In genomic region chr5:77387414-77387704, GRCm38 (mm10) we compare ENCODE assay signal across 26 mouse cellular contexts. TPM values are rescaled to one million over a fixed set of nuclear protein-coding genes. Genes with fewer than 3 reads are reported as not detected.
DNase-seq lines count a peak whose midpoint lies in the region; ATAC-seq and TF ChIP-seq lines count a peak whose summit lies in the region.
"Had no signal": no experiment of that assay in that cellular context is flagged by ENCODE, and none has a peak within 500 bp of the region (broad histone marks: within the 10 kb centered on the region; RNA-seq: fewer than 3 reads in every experiment).

No protein-coding gene starts in this region.

- H3K4me3 ChIP-seq in heart, adult 2 months, result no peak overlapping the region
- H3K4me3 ChIP-seq in kidney, embryonic 16.5 days (ENCODE audit: low read length), result no peak overlapping the region
- H3K4me3 ChIP-seq in testis, adult 2 months (ENCODE audit: control insufficient read depth, low read depth, low read length), result peak overlapping the region; percentile 8; the same call in 1 of the 2 replicates
- H3K4me3 ChIP-seq: embryonic facial prominence, embryonic 15.5 days; forebrain, embryonic 10.5 days; limb, embryonic 12.5 days; liver, embryonic 15.5 days; midbrain, embryonic 15.5 days; neural tube, embryonic 15.5 days had no signal

- no peak for TF ChIP-seq EP300 in heart, adult 2 months (IDR thresholded peaks at IDR 0.05; ENCODE audit: insufficient read depth, low read depth, low read length)

- intact Hi-C loops in heart, adult 2 months (cut with DNase I), result no loop called here
- intact Hi-C loops in left cerebral cortex, postnatal 10 days (cut with DNase I), result no loop called here

- TF ChIP-seq CTCF in heart, adult 2 months (IDR thresholded peaks at IDR 0.05), result no peak
- TF ChIP-seq CTCF in testis, adult 2 months (IDR thresholded peaks at IDR 0.05; ENCODE audit: control insufficient read depth, insufficient read depth, insufficient replicate concordance, low read depth, low read length), result no peak

- peak overlapping the region; percentile 73 for H3K27ac ChIP-seq in heart, adult 2 months
- H3K27ac ChIP-seq in kidney, embryonic 16.5 days (ENCODE audit: low read length), result peak overlapping the region; percentile 68
- peak overlapping the region; percentile 42; the same call in 1 of the 2 replicates for H3K27ac ChIP-seq in testis, adult 2 months (ENCODE audit: control insufficient read depth, insufficient read depth, low read depth, low read length)
- H3K27ac ChIP-seq: embryonic facial prominence, embryonic 15.5 days; forebrain, embryonic 10.5 days; hindbrain, embryonic 14.5 days; limb, embryonic 12.5 days; liver, embryonic 15.5 days; midbrain, embryonic 15.5 days; neural tube, embryonic 15.5 days had no signal

- H3K36me3 ChIP-seq in heart, adult 2 months (ENCODE audit: control insufficient read depth, insufficient read depth, low read length), result peaks cover 19% of the 10 kb centered on the region
- no peaks in the 10 kb centered on the region for H3K36me3 ChIP-seq in kidney, embryonic 16.5 days (ENCODE audit: insufficient read depth, low read length)
- H3K36me3 ChIP-seq in testis, adult 2 months (ENCODE audit: control insufficient read depth, insufficient read depth, low read length), result no peaks in the 10 kb centered on the region
- H3K36me3 ChIP-seq: embryonic facial prominence, embryonic 15.5 days; forebrain, embryonic 10.5 days; limb, embryonic 12.5 days; liver, embryonic 15.5 days; midbrain, embryonic 15.5 days; neural tube, embryonic 15.5 days had no signal

- no peaks in the 10 kb centered on the region for H3K79me2 ChIP-seq in heart, adult 2 months (replicated peaks; ENCODE audit: control insufficient read depth, insufficient read depth, low read length)

- no peaks in the 10 kb centered on the region for H3K9me3 ChIP-seq in kidney, embryonic 16.5 days (ENCODE audit: low read length)
- H3K9me3 ChIP-seq: embryonic facial prominence, embryonic 15.5 days; forebrain, embryonic 10.5 days; limb, embryonic 12.5 days; liver, embryonic 15.5 days; midbrain, embryonic 15.5 days; neural tube, embryonic 15.5 days had no signal

- no peak for DNase-seq in heart, adult 2 months
- no peak for DNase-seq in heart, adult 9 months (ENCODE audit: low spot score in 2 of 2)
- DNase-seq in kidney, postnatal 36 days, result no peak
- no peak for DNase-seq in testis, postnatal 14 days (ENCODE audit: low spot score)
- DNase-seq in right cerebral cortex, adult 2 months (ENCODE audit: low spot score in 2 of 2), result no peak
- no peak for DNase-seq in left cerebral cortex, postnatal 10 days (ENCODE audit: extremely low spot score in 1 of 2, low spot score in 2 of 2)
- DNase-seq: cerebellum, adult 2 months; cerebellum, postnatal 36 days; gastrocnemius, postnatal 14 days; heart, postnatal 14 days; layer of hippocampus, adult 9-11 months; lung, postnatal 36 days; right cerebral cortex, postnatal 14 days; thymus, postnatal 14 days had no signal

- peak overlapping the region; percentile 11; the same call in 1 of the 2 replicates for H3K4me2 ChIP-seq in kidney, embryonic 16.5 days (replicated peaks; ENCODE audit: low read depth, low read length)
- H3K4me2 ChIP-seq: embryonic facial prominence, embryonic 15.5 days; hindbrain, embryonic 14.5 days; limb, embryonic 12.5 days; liver, embryonic 15.5 days; midbrain, embryonic 15.5 days; neural tube, embryonic 15.5 days had no signal

- peaks cover 25% of the 10 kb centered on the region for H3K4me1 ChIP-seq in heart, adult 2 months (ENCODE audit: control insufficient read depth, insufficient read depth, low read length)
- H3K4me1 ChIP-seq in kidney, embryonic 16.5 days (ENCODE audit: insufficient read depth, low read length), result peaks cover 68% of the 10 kb centered on the region
- peaks cover 12% of the 10 kb centered on the region for H3K4me1 ChIP-seq in testis, adult 2 months (ENCODE audit: control insufficient read depth, insufficient read depth, low read length)
- H3K4me1 ChIP-seq: embryonic facial prominence, embryonic 15.5 days; midbrain, embryonic 15.5 days; neural tube, embryonic 15.5 days had no signal

- H3K9ac ChIP-seq in heart, adult 2 months (ENCODE audit: low read depth, low read length), result no peak overlapping the region
- no peak overlapping the region for H3K9ac ChIP-seq in kidney, embryonic 16.5 days (replicated peaks; ENCODE audit: low read length)
- H3K9ac ChIP-seq: embryonic facial prominence, embryonic 15.5 days; hindbrain, embryonic 14.5 days; limb, embryonic 12.5 days; liver, embryonic 15.5 days; midbrain, embryonic 15.5 days; neural tube, embryonic 15.5 days had no signal

- peak; percentile 55; the same call in 1 of the 2 replicates for ATAC-seq in kidney, embryonic 16.5 days (ENCODE audit: low FRiP score, low TSS enrichment)
- ATAC-seq: midbrain, embryonic 15.5 days had no signal

- H3K27me3 ChIP-seq in heart, adult 2 months (ENCODE audit: control insufficient read depth, insufficient read depth, low read length), result no peaks in the 10 kb centered on the region
- H3K27me3 ChIP-seq in kidney, embryonic 16.5 days (ENCODE audit: insufficient read depth, low read length), result no peaks in the 10 kb centered on the region
- H3K27me3 ChIP-seq in testis, adult 2 months (ENCODE audit: control insufficient read depth, insufficient read depth, low read length), result no peaks in the 10 kb centered on the region
- H3K27me3 ChIP-seq: CH12.LX; embryonic facial prominence, embryonic 15.5 days; liver, embryonic 15.5 days; midbrain, embryonic 15.5 days; neural tube, embryonic 15.5 days had no signal

- TF ChIP-seq POLR2A in heart, adult 2 months (IDR thresholded peaks at IDR 0.05; ENCODE audit: insufficient read depth, low read depth, low read length), result no peak
- no peak for TF ChIP-seq POLR2A in testis, adult 2 months (IDR thresholded peaks at IDR 0.05; ENCODE audit: control insufficient read depth, low read depth, low read length)

- 37% methylated on average over 8 of the region's 8 CpGs for WGBS in heart, adult 2 months
- 29% methylated on average over 8 of the region's 8 CpGs for WGBS in kidney, embryonic 16.5 days

RNA-seq across cellular contexts. Expression of gene Igfbp7, which starts 20.5 kb away (rescaled TPM):
- total RNA-seq in heart, adult 2 months (2021), result 100 to 1,000 TPM; 174 to 205 TPM
- polyA plus RNA-seq in heart, adult 2 months (2012; rRNA removed), result 342 and 353 TPM in 2 replicates
- polyA plus RNA-seq in kidney, embryonic 16.5 days (2015; fragmentation: Nextera tagmentation; extraction: Ambion mirVana), result 455 and 475 TPM in 2 replicates
- 94.8 and 143 TPM in 2 replicates for polyA plus RNA-seq in testis, adult 2 months (2012; rRNA removed)
- 10 to 100 TPM; 53.8 to 54.4 TPM for total RNA-seq in left cerebral cortex, postnatal 10 days (2021)
- total RNA-seq: megakaryocyte-erythroid progenitor cell, adult 5-6 weeks; MEL had no signal
